Mouse (Mus musculus) liver, postnatal 0 days (tissue): ENCODE results near the gene Fxyd3. TPM values are rescaled to one million over a fixed set of nuclear protein-coding genes. Genes with fewer than 3 reads are reported as not detected.

Source experiments
- ATAC-seq: fragments of 200-750 bp; cut with Nextera tagmentation; 2 replicates; pipeline ENCODE4 v1.8.0; 2017; ENCODE audit warnings: mild to moderate bottlenecking, moderate library complexity
- DNase-seq: peaks from one replicate; pipeline ENCODE4 v3.0.0-alpha.2; 2016
- H3K27ac ChIP-seq: fragments of 300-500 bp; sonication (generic); 2 replicates; pipeline ENCODE4 v1.5.1; 2014; ENCODE audit warnings: antibody characterized with exemption, moderate library complexity, mild to moderate bottlenecking, low read depth
- H3K27me3 ChIP-seq: fragments of 300-500 bp; sonication (generic); 2 replicates; pipeline ENCODE4 v1.6.1; 2014; ENCODE audit warnings: low read length, control low read depth, mixed read lengths; ENCODE audit not compliant: insufficient read depth
- H3K36me3 ChIP-seq: fragments of 300-500 bp; sonication (generic); replicated peaks from 2 replicates; pipeline ENCODE4 v1.6.1; 2014; ENCODE audit warnings: mild to moderate bottlenecking, control low read depth, low read length, moderate library complexity, mixed read lengths; ENCODE audit not compliant: insufficient read depth
- H3K4me1 ChIP-seq: fragments of 300-500 bp; sonication (generic); 2 replicates; pipeline ENCODE4 v1.6.1; 2014; ENCODE audit warnings: antibody characterized with exemption, mild to moderate bottlenecking, control low read depth; ENCODE audit not compliant: insufficient read depth
- H3K4me2 ChIP-seq: fragments of 300-500 bp; sonication (generic); 2 replicates; pipeline ENCODE4 v1.6.1; 2014; ENCODE audit warnings: low read depth, mild to moderate bottlenecking, low read length, moderate library complexity, mixed read lengths
- H3K4me3 ChIP-seq: fragments of 300-500 bp; sonication (generic); 2 replicates; pipeline ENCODE4 v1.5.1; 2014; ENCODE audit warnings: low read depth, low read length
- H3K9ac ChIP-seq: fragments of 300-500 bp; sonication (generic); replicated peaks from 2 replicates; pipeline ENCODE4 v1.6.1; 2014; ENCODE audit warnings: mild to moderate bottlenecking, moderate library complexity
- H3K9me3 ChIP-seq: fragments of 300-500 bp; sonication (generic); 2 replicates; pipeline ENCODE4 v1.6.1; 2016; ENCODE audit warnings: mild to moderate bottlenecking, control low read depth, low read length, mixed read lengths
- CTCF ChIP-seq: sonication (generic); IDR thresholded peaks from 2 replicates; pipeline ENCODE4 v1.5.1; 2016; ENCODE audit warnings: antibody characterized with exemption, low read depth
- EP300 ChIP-seq: IDR thresholded peaks from 2 replicates; pipeline ENCODE4 v1.6.1; 2016; ENCODE audit warnings: antibody characterized with exemption, low read depth, mild to moderate bottlenecking
- WGBS: fragments of 180-500 bp; shearing (Covaris S2); extraction: QIAGEN DNeasy Blood & Tissue Kit; methylation state at CpG from one replicate; pipeline ENCODE4 v1.1.7; 2014; ENCODE audit not compliant: insufficient replicate concordance; 5-methylcytosine and 5-hydroxymethylcytosine counted together
- polyA plus RNA-seq: library from polyadenylated mRNA; unstranded; fragments of >200 nt; fragmentation: Nextera tagmentation; extraction: Ambion mirVana; gene quantifications from 2 replicates; pipeline ENCODE4 v1.2.1, GENCODE M21; 2015

Gene Fxyd3
- polyA plus RNA-seq, 1 experiment from 2014 or later, result 3.4 TPM

- DNase-seq (no peak), ATAC-seq (no peak)
- Histone ChIP-seq H3K27me3 (peaks cover 43% of the 10 kb centered on the region), H3K27ac (no peak within 1 kb of the TSS), H3K4me2 (0 out of 2 replicates have a peak within 1 kb of the TSS, but pooled peaks have one; percentile 9), H3K9me3 (no peaks in the 10 kb centered on the region), H3K36me3 (no peaks in the 10 kb centered on the region), H3K9ac (no peak within 1 kb of the TSS), H3K4me1 (peaks cover 9% of the 10 kb centered on the region), H3K4me3 (no peak within 1 kb of the TSS)
- 12% methylated on average over 20 of the region's 28 CpGs for WGBS
- no peak; the same call in 1 of the 2 replicates for TF ChIP-seq CTCF
- TF ChIP-seq EP300, result no peak
Observed at GRCm38 (mm10) chr7:31051321-31052021, 25.0 kb downstream of the Fxyd3 start, which contains the start of gene Fxyd7. TSS of gene Fxyd7 (minus strand) at chr7:31051467.

DNA sequence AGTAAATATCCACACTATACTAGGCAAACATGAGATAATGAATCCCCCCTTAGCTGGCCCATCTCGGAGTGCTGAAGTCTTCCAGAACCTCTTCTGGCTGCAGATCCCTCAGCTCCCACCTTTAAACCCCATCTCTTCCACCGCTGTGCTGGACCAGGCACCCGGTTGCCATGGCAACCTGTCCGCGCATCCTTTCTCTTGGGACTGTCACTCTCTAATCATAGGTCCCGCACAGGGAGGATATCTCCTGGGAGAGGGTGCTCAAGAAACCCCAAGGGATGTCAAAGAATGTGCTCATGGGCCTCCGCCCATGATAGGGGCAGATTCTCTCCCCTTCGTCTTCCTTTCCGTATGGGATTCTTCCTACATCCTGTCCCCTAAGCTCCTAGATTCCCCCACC is 25.6 kb downstream of the Fxyd3 start:
- H3K36me3 ChIP-seq, result no peaks in the 10 kb centered on the region
- ATAC-seq, result no peak
- H3K4me2 ChIP-seq, result 0 out of 2 replicates have a peak overlapping the region, but pooled peaks have one; percentile 9
- no peak overlapping the region for H3K4me3 ChIP-seq
- H3K4me1 ChIP-seq, result peaks cover 9% of the 10 kb centered on the region
- WGBS, result 9% methylated on average over 9 of the region's 9 CpGs
- H3K9ac ChIP-seq, result no peak overlapping the region
- peaks cover 43% of the 10 kb centered on the region for H3K27me3 ChIP-seq
- no peak overlapping the region for H3K27ac ChIP-seq
- H3K9me3 ChIP-seq, result no peaks in the 10 kb centered on the region
- no peak for DNase-seq
- TF ChIP-seq EP300 (no peak), CTCF (no peak)

GRCm38 (mm10) chr7:31050487-31050886 is 26.0 kb downstream of the Fxyd3 start:
- WGBS, result 14% methylated on average over 6 of the region's 6 CpGs
- Histone ChIP-seq H3K4me1 (peaks cover 9% of the 10 kb centered on the region), H3K4me3 (no peak overlapping the region), H3K27ac (no peak overlapping the region), H3K4me2 (no peak overlapping the region), H3K9ac (no peak overlapping the region), H3K36me3 (no peaks in the 10 kb centered on the region), H3K27me3 (peaks cover 43% of the 10 kb centered on the region), H3K9me3 (no peaks in the 10 kb centered on the region)
- ATAC-seq (no peak), DNase-seq (no peak)
- TF ChIP-seq CTCF (no peak), EP300 (no peak)

GRCm38 (mm10) chr7:31049846-31050281 is 26.6 kb downstream of the Fxyd3 start:
- H3K36me3 ChIP-seq, result no peaks in the 10 kb centered on the region
- no peaks in the 10 kb centered on the region for H3K9me3 ChIP-seq
- no peak overlapping the region for H3K4me3 ChIP-seq
- H3K27ac ChIP-seq, result no peak overlapping the region
- no peak overlapping the region for H3K9ac ChIP-seq
- ATAC-seq, result no peak
- peaks cover 43% of the 10 kb centered on the region for H3K27me3 ChIP-seq
- DNase-seq, result no peak
- TF ChIP-seq CTCF, result no peak
- TF ChIP-seq EP300, result no peak
- 9% methylated on average over 10 of the region's 15 CpGs for WGBS
- no peak overlapping the region for H3K4me2 ChIP-seq
- peaks cover 9% of the 10 kb centered on the region for H3K4me1 ChIP-seq

DNA sequence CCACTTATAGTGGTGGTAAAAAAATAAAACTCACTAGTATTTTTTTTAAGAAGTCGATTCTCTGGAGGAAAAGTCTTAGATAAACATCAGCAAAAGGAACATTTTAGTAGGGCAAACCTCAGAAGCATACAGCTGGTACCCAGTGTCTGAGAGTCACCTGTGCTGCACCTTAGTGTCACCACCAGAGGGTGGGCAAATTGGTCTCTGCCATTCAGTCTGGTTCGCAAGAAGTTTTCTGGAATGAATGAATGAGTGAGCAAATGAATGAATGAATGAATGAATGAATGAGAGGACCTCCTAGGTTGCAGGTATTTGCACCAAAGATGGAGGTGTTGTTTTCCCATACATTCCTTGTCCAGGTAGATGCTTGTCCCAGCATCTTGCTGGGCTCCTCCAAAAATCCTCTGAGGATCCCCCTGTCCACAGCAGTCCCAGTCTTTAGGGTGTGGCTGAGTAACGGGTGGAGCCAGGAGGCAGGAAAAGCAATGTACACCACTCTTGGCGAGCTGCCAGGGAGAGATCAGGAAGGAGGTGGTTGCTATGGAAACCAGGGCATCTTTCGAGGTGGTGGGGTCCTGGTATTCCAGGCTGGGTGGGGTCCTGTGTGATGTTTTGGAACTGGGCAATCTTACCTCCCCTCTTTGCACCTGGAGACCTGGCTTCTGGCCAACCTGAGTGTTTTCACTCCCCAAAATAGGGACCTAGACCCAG is 27.2 kb downstream of the Fxyd3 start:
- H3K36me3 ChIP-seq, result no peaks in the 10 kb centered on the region
- WGBS, result 24% methylated on average over 5 of the region's 5 CpGs
- no peaks in the 10 kb centered on the region for H3K9me3 ChIP-seq
- peaks cover 9% of the 10 kb centered on the region for H3K4me1 ChIP-seq
- H3K27ac ChIP-seq, result no peak overlapping the region
- DNase-seq, result no peak
- H3K27me3 ChIP-seq, result peaks cover 43% of the 10 kb centered on the region
- no peak overlapping the region for H3K9ac ChIP-seq
- TF ChIP-seq CTCF (no peak), EP300 (no peak)
- ATAC-seq, result no peak
- H3K4me2 ChIP-seq, result no peak overlapping the region
- no peak overlapping the region for H3K4me3 ChIP-seq

GRCm38 (mm10) chr7:31042431-31042910 is 34.0 kb downstream of the Fxyd3 start, which contains the start of gene Fxyd5:
TSS of gene Fxyd5 (minus strand) at chr7:31042481.
- WGBS, result 47% methylated on average over 10 of the region's 10 CpGs

More at GRCm38 (mm10) chr7:31042431-31042910, 34.0 kb downstream of the Fxyd3 start, which contains the start of gene Fxyd5:
- Histone ChIP-seq H3K27me3 (0 out of 2 replicates have a peak, but pooled peaks cover 4% of the 10 kb centered on the region), H3K9me3 (no peaks in the 10 kb centered on the region), H3K9ac (peak within 1 kb of the TSS; percentile 53), H3K36me3 (no peaks in the 10 kb centered on the region), H3K4me3 (peak within 1 kb of the TSS; percentile 31), H3K4me2 (peak within 1 kb of the TSS; percentile 65), H3K27ac (peak within 1 kb of the TSS; percentile 44; the same call in 1 of the 2 replicates), H3K4me1 (no peaks in the 10 kb centered on the region)
- TF ChIP-seq CTCF (no peak), EP300 (no peak)
- ATAC-seq (no peak), DNase-seq (no peak)
